Mouse (Mus musculus) embryonic fibroblast, embryonic 13.5 days (primary cell): ENCODE measurements at regions not wholly inside any gene's neighbourhood (a gene's known extent, or its start where the extent isn't known, plus 50 kb on each side); places are given as distances from the start of the nearest gene placed in this dataset.

ENCODE experiments used
- CTCF ChIP-seq: IDR thresholded peaks from 2 replicates; pipeline ENCODE4 v1.5.1; 2011; ENCODE audit warnings: mild to moderate bottlenecking, control low read depth, low read length, moderate library complexity, borderline replicate concordance; ENCODE audit not compliant: insufficient read depth
- POLR2A ChIP-seq: IDR thresholded peaks from 2 replicates; pipeline ENCODE4 v1.6.1; 2011; ENCODE audit warnings: low read depth, mild to moderate bottlenecking, control low read depth, low read length, moderate library complexity

- TF ChIP-seq CTCF, result no peak
- no peak for TF ChIP-seq POLR2A
Observed at GRCm38 (mm10) chr9:72169231-72169630, 57.6 kb upstream of the Tcf12 start.
